Mouse (Mus musculus) gastrocnemius, postnatal 25 days (tissue): ENCODE measurements at regions not wholly inside any gene's neighbourhood (a gene's known extent, or its start where the extent isn't known, plus 50 kb on each side); places are given as distances from the start of the nearest gene placed in this dataset.

Experiments
- DNase-seq: peaks from one replicate; pipeline ENCODE4 v3.0.0; 2022

DNA sequence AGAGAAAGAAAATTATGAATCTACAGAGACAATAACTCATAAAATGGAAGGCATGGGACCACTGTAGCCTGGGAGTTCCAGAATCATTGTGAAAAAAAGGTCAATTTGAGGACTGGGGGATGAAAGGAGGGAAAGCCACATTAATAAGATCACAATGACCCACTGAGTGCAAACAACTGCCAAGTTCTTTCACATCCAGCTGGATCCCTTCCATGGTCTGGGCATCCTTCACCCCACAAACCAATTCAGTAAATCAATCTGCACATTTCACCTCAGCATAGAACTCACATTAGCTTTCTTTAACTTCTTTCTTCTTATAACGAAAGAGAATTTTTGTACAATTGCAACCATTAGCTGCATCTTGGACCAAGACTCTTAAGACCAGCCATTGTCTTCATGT is 169.4 kb downstream of the Gm19410 start:
- no peak for DNase-seq

- DNase-seq, result no peak
These were observed 173.6 kb downstream of the Gm19410 start for GRCm38 (mm10) chr8:35939199-35939598.

- DNase-seq, result no peak
These were observed 176.9 kb downstream of the Gm19410 start for GRCm38 (mm10) chr8:35942515-35942914.

GRCm38 (mm10) chr8:35943686-35944085 is 178.1 kb downstream of the Gm19410 start:
- no peak for DNase-seq

GRCm38 (mm10) chr8:35944461-35944860 is 178.9 kb downstream of the Gm19410 start:
- no peak for DNase-seq

DNA sequence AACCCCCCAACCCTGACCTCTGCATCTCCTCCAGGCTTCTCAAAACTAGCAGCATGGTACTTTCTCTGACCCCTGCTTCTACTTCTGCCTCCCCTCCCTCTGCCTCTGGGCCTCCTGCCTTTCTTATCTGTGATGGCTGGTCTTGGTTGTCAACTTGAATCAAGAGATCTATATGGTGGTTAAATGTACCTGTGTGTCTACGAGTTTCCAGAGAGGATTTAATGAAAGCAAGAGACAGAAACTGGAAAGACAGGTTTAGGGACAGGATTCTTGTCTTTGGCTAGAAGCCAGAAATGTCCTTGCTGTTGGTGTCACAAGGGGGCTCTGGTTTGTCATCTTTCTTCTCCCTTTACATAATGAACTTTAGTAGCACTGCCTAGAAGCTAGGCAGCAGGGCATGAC is 180.9 kb downstream of the Gm19410 start:
- DNase-seq, result no peak

GRCm38 (mm10) chr8:35948146-35948545 is 182.6 kb downstream of the Gm19410 start:
- DNase-seq, result no peak

DNA sequence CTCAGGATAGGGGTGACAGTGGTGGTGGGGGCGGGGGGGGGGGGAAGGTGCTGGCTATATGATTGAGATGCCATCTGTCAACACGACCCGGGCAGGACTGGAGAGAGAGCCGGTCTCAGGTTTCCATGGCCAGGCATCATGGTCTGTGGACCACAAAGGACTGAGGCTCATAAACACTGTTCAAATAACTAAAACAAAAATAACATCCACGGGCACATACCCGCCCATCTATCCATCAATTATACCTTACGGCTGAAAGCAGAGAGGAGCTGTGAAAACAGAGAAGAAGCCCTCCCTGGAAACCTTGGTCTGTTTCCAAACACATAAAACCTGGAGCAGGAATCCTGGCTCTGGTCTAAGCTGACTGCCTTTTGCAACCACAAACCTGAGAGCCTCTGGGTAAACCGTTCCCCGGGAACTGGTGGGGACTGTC is 183.2 kb downstream of the Gm19410 start:
- DNase-seq, result no peak

DNA sequence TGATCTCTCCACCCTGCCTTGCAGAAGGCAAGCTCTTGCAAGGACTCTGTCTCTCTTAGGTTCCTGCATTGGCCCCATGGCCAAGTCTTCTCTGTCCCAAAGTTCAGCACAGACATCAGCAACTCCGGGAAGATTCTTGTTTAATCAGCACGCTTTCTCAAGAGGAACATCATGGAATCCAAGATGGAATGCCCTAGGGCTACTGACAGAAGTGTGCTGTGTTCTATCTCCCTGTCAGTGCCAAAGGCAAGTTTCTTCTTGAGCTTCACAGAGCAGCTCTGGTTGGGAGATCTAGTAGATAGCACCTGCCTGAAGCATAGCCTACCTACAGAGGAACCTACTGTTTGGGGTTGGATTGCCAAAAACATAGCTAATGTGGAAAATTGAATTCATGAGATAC is 189.9 kb downstream of the Gm19410 start:
- no peak for DNase-seq

- DNase-seq, result no peak
These were observed 190.7 kb downstream of the Gm19410 start for GRCm38 (mm10) chr8:35956319-35956718.

GRCm38 (mm10) chr8:35959201-35959600 is 193.6 kb downstream of the Gm19410 start:
- DNase-seq, result no peak

- no peak for DNase-seq
These were observed 195.5 kb downstream of the Gm19410 start for GRCm38 (mm10) chr8:35960867-35961614.

GRCm38 (mm10) chr8:35961615-35962220 is 196.1 kb downstream of the Gm19410 start:
- DNase-seq, result no peak

GRCm38 (mm10) chr8:35964932-35965331 is 199.3 kb downstream of the Gm19410 start:
- no peak for DNase-seq

DNA sequence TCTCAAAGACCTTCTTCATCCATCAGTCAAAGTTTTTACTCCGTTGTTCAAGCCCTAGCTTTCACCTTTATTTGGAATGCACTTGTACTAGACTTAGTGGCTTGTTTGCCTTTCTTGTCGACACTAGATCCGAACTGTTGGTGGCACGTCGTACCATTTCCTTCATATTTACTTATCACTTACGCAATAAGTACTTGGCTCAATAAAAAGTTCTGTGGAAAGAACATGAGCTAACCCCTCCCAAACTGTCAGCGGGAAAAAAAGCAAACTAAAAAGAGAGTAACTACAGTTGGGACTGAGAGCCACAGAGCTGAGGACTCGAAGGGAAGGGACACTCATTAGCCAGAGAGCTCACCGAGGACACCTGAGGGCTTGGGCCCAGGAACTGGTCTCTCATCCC is 202.8 kb downstream of the Gm19410 start:
- DNase-seq, result no peak

- no peak for DNase-seq
These were observed 205.5 kb downstream of the Gm19410 start for GRCm38 (mm10) chr8:35971082-35971481.

GRCm38 (mm10) chr8:35974323-35975029 is 208.9 kb downstream of the Gm19410 start:
- no peak for DNase-seq

- DNase-seq, result no peak
These were observed 214.2 kb downstream of the Gm19410 start for GRCm38 (mm10) chr8:35979638-35980255.

- no peak for DNase-seq
These were observed 217.5 kb downstream of the Gm19410 start for GRCm38 (mm10) chr8:35983083-35983482.

DNA sequence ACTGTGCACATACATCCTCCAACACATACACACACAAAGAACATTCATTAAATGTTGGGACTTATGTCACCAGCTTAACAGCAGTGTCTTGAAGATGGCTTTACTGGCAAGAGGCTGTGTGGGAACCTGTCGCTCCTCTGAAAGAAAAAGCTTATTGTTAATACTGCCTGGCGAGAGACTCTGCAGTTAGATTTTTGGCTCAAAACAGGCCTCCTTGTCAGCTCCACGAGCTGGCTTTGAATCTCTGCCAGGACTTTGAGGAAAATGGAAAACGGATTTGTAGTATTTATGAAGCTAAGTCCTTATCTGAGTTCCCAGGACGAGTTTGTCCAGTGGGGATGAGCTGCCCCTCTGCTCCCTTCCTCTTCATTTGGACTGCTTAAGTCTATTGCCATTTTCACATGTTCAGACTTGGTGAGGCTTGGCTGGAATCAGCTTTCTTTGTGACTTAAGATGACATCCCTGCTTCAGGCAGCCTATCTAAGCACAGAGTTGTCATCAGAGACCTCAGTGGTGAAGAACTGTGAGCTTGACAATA is 219.6 kb downstream of the Gm19410 start:
- no peak for DNase-seq

DNA sequence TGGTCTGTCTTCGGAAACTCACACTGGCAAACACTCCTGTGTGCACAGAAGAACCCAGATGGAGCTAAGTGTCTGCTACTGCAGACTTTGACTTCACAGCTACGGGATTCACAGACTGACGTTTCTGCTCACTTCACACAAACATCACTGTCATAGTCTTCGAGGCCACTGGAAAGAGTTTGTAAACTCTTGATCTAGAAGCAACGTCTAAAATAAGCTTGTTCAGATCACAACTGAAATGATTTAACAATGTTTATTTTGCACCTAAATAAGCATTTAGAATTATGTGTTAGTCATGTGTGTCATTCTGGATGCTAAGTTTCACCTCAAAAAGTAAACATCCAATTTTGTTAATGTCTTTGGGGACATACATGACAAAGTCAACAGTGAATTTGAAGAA is 221.7 kb downstream of the Gm19410 start:
- no peak for DNase-seq

GRCm38 (mm10) chr8:35991013-35991412 is 225.4 kb downstream of the Gm19410 start:
- no peak for DNase-seq
